Mouse (Mus musculus): Measurements from ENCODE around the gene Prokr1. TPM values are rescaled to one million over a fixed set of nuclear protein-coding genes. Genes with fewer than 3 reads are reported as not detected.
"Not testable (repeated sequence)": the region's sequence is repeated elsewhere in the genome, so short reads cannot be mapped to it uniquely, and the experiment has no call there.

Prokr1 gene
- polyA plus RNA-seq, 1 experiment from 2014 or later: 7.0 TPM

- 77% methylated on average over 18 of the region's 18 CpGs for WGBS (ENCODE audit: insufficient replicate concordance)
- H3K27ac ChIP-seq (ENCODE audit: low read length): no peak overlapping the region; the same call in 1 of the 2 replicates
- no peak overlapping the region for H3K4me2 ChIP-seq (ENCODE audit: low read depth, low read length)
- no peaks in the 10 kb centered on the region for H3K27me3 ChIP-seq (ENCODE audit: control insufficient read depth, insufficient read depth, low read depth, low read length)
- no peak for ATAC-seq (ENCODE audit: low read depth)
- no peaks in the 10 kb centered on the region for H3K9me3 ChIP-seq (replicated peaks; ENCODE audit: control insufficient read depth, low read length)
- H3K9ac ChIP-seq (ENCODE audit: low read depth, low read length): no peak overlapping the region
- H3K4me1 ChIP-seq (ENCODE audit: control insufficient read depth, low read depth, low read length): peaks cover 51% of the 10 kb centered on the region
- H3K4me3 ChIP-seq (ENCODE audit: low read depth, low read length): no peak overlapping the region
- H3K36me3 ChIP-seq (ENCODE audit: control insufficient read depth, insufficient read depth): no peaks in the 10 kb centered on the region; the same call in none of the 2 replicates
Measured at GRCm38 (mm10) chr6:87581581-87581980, 9.0 kb downstream of the Prokr1 start.

GRCm38 (mm10) chr6:87581071-87581470, 9.5 kb downstream of the Prokr1 start:
- no peak for ATAC-seq (ENCODE audit: low read depth)
- H3K4me1 ChIP-seq (ENCODE audit: control insufficient read depth, low read depth, low read length): peaks cover 46% of the 10 kb centered on the region
- no peaks in the 10 kb centered on the region; the same call in none of the 2 replicates for H3K36me3 ChIP-seq (ENCODE audit: control insufficient read depth, insufficient read depth)
- 85% methylated on average over 15 of the region's 15 CpGs for WGBS (ENCODE audit: insufficient replicate concordance)
- H3K27ac ChIP-seq (ENCODE audit: low read length): no peak overlapping the region
- no peak overlapping the region for H3K4me3 ChIP-seq (ENCODE audit: low read depth, low read length)
- H3K4me2 ChIP-seq (ENCODE audit: low read depth, low read length): no peak overlapping the region
- H3K9me3 ChIP-seq (replicated peaks; ENCODE audit: control insufficient read depth, low read length): no peaks in the 10 kb centered on the region
- no peaks in the 10 kb centered on the region for H3K27me3 ChIP-seq (ENCODE audit: control insufficient read depth, insufficient read depth, low read depth, low read length)
- no peak overlapping the region for H3K9ac ChIP-seq (ENCODE audit: low read depth, low read length)

- no peak for ATAC-seq (ENCODE audit: low read depth)
- WGBS (ENCODE audit: insufficient replicate concordance): 52% methylated on average over 9 of the region's 9 CpGs
- Histone ChIP-seq H3K4me2 (ENCODE audit: low read depth, low read length) (no peak overlapping the region), H3K9me3 (replicated peaks; ENCODE audit: control insufficient read depth, low read length) (no peaks in the 10 kb centered on the region), H3K4me1 (ENCODE audit: control insufficient read depth, low read depth, low read length) (peaks cover 19% of the 10 kb centered on the region), H3K4me3 (ENCODE audit: low read depth, low read length) (no peak overlapping the region), H3K9ac (ENCODE audit: low read depth, low read length) (no peak overlapping the region), H3K36me3 (ENCODE audit: control insufficient read depth, insufficient read depth) (no peaks in the 10 kb centered on the region; the same call in none of the 2 replicates), H3K27ac (ENCODE audit: low read length) (no peak overlapping the region), H3K27me3 (ENCODE audit: control insufficient read depth, insufficient read depth, low read depth, low read length) (no peaks in the 10 kb centered on the region)
Measured at GRCm38 (mm10) chr6:87578247-87578646, 12.3 kb downstream of the Prokr1 start.

- no peak overlapping the region for H3K9ac ChIP-seq (ENCODE audit: low read depth, low read length)
- H3K4me3 ChIP-seq (ENCODE audit: low read depth, low read length): no peak overlapping the region
- no peaks in the 10 kb centered on the region for H3K9me3 ChIP-seq (replicated peaks; ENCODE audit: control insufficient read depth, low read length)
- no peak overlapping the region for H3K27ac ChIP-seq (ENCODE audit: low read length)
- no peak for ATAC-seq (ENCODE audit: low read depth)
- peaks cover 6% of the 10 kb centered on the region for H3K4me1 ChIP-seq (ENCODE audit: control insufficient read depth, low read depth, low read length)
- WGBS (ENCODE audit: insufficient replicate concordance): 41% methylated on average over 4 of the region's 4 CpGs
- H3K4me2 ChIP-seq (ENCODE audit: low read depth, low read length): no peak overlapping the region
- H3K27me3 ChIP-seq (ENCODE audit: control insufficient read depth, insufficient read depth, low read depth, low read length): no peaks in the 10 kb centered on the region
- no peaks in the 10 kb centered on the region; the same call in none of the 2 replicates for H3K36me3 ChIP-seq (ENCODE audit: control insufficient read depth, insufficient read depth)
Measured at GRCm38 (mm10) chr6:87576648-87577330, 13.8 kb downstream of the Prokr1 start.

- H3K27ac ChIP-seq (ENCODE audit: low read length); ATAC-seq (ENCODE audit: low read depth); H3K9me3 ChIP-seq (replicated peaks; ENCODE audit: control insufficient read depth, low read length); H3K27me3 ChIP-seq (ENCODE audit: control insufficient read depth, insufficient read depth, low read depth, low read length); H3K4me1 ChIP-seq (ENCODE audit: control insufficient read depth, low read depth, low read length); H3K4me2 ChIP-seq (ENCODE audit: low read depth, low read length); H3K4me3 ChIP-seq (ENCODE audit: low read depth, low read length); H3K9ac ChIP-seq (ENCODE audit: low read depth, low read length); H3K36me3 ChIP-seq (ENCODE audit: control insufficient read depth, insufficient read depth): not testable (repeated sequence)
Measured at GRCm38 (mm10) chr6:87571863-87572262, 18.7 kb downstream of the Prokr1 start.

GRCm38 (mm10) chr6:87567686-87568593, 22.6 kb downstream of the Prokr1 start:
- Histone ChIP-seq H3K9ac (ENCODE audit: low read depth, low read length) (no peak overlapping the region), H3K4me2 (ENCODE audit: low read depth, low read length) (no peak overlapping the region), H3K9me3 (replicated peaks; ENCODE audit: control insufficient read depth, low read length) (no peaks in the 10 kb centered on the region), H3K36me3 (ENCODE audit: control insufficient read depth, insufficient read depth) (no peaks in the 10 kb centered on the region), H3K4me3 (ENCODE audit: low read depth, low read length) (no peak overlapping the region), H3K27me3 (ENCODE audit: control insufficient read depth, insufficient read depth, low read depth, low read length) (no peaks in the 10 kb centered on the region; the same call in 1 of the 2 replicates), H3K4me1 (ENCODE audit: control insufficient read depth, low read depth, low read length) (no peaks in the 10 kb centered on the region), H3K27ac (ENCODE audit: low read length) (no peak overlapping the region)
- WGBS (ENCODE audit: insufficient replicate concordance): 59% methylated on average over 9 of the region's 9 CpGs
- ATAC-seq (ENCODE audit: low read depth): no peak

- no peak overlapping the region for H3K27ac ChIP-seq (ENCODE audit: low read length)
- no peaks in the 10 kb centered on the region for H3K9me3 ChIP-seq (replicated peaks; ENCODE audit: control insufficient read depth, low read length)
- WGBS (ENCODE audit: insufficient replicate concordance): 59% methylated on average over 5 of the region's 5 CpGs
- no peaks in the 10 kb centered on the region for H3K4me1 ChIP-seq (ENCODE audit: control insufficient read depth, low read depth, low read length)
- no peaks in the 10 kb centered on the region for H3K36me3 ChIP-seq (ENCODE audit: control insufficient read depth, insufficient read depth)
- peaks cover 2% of the 10 kb centered on the region; the same call in 1 of the 2 replicates for H3K27me3 ChIP-seq (ENCODE audit: control insufficient read depth, insufficient read depth, low read depth, low read length)
- no peak overlapping the region for H3K9ac ChIP-seq (ENCODE audit: low read depth, low read length)
- H3K4me2 ChIP-seq (ENCODE audit: low read depth, low read length): no peak overlapping the region
- H3K4me3 ChIP-seq (ENCODE audit: low read depth, low read length): no peak overlapping the region
- no peak for ATAC-seq (ENCODE audit: low read depth)
Measured at GRCm38 (mm10) chr6:87565166-87565565, 25.4 kb downstream of the Prokr1 start.

GRCm38 (mm10) chr6:87564356-87564755, 26.2 kb downstream of the Prokr1 start:
- Histone ChIP-seq H3K4me3 (ENCODE audit: low read depth, low read length) (no peak overlapping the region), H3K27me3 (ENCODE audit: control insufficient read depth, insufficient read depth, low read depth, low read length) (peaks cover 2% of the 10 kb centered on the region; the same call in 1 of the 2 replicates), H3K9me3 (replicated peaks; ENCODE audit: control insufficient read depth, low read length) (no peaks in the 10 kb centered on the region), H3K27ac (ENCODE audit: low read length) (no peak overlapping the region), H3K4me1 (ENCODE audit: control insufficient read depth, low read depth, low read length) (no peaks in the 10 kb centered on the region), H3K36me3 (ENCODE audit: control insufficient read depth, insufficient read depth) (no peaks in the 10 kb centered on the region), H3K4me2 (ENCODE audit: low read depth, low read length) (no peak overlapping the region), H3K9ac (ENCODE audit: low read depth, low read length) (no peak overlapping the region)
- no peak for ATAC-seq (ENCODE audit: low read depth)
- 76% methylated on average over 4 of the region's 4 CpGs for WGBS (ENCODE audit: insufficient replicate concordance)

- Histone ChIP-seq H3K4me3 (ENCODE audit: low read depth, low read length) (no peak overlapping the region), H3K27me3 (ENCODE audit: control insufficient read depth, insufficient read depth, low read depth, low read length) (no peaks in the 10 kb centered on the region), H3K4me2 (ENCODE audit: low read depth, low read length) (no peak overlapping the region), H3K9ac (ENCODE audit: low read depth, low read length) (no peak overlapping the region), H3K36me3 (ENCODE audit: control insufficient read depth, insufficient read depth) (no peaks in the 10 kb centered on the region), H3K27ac (ENCODE audit: low read length) (no peak overlapping the region), H3K4me1 (ENCODE audit: control insufficient read depth, low read depth, low read length) (no peaks in the 10 kb centered on the region), H3K9me3 (replicated peaks; ENCODE audit: control insufficient read depth, low read length) (no peaks in the 10 kb centered on the region)
- ATAC-seq (ENCODE audit: low read depth): no peak
- 54% methylated on average over 3 of the region's 3 CpGs for WGBS (ENCODE audit: insufficient replicate concordance)
Measured at GRCm38 (mm10) chr6:87553724-87554123, 36.8 kb downstream of the Prokr1 start.

All from liver, embryonic 16.5 days (tissue).